Mouse (Mus musculus): Measurements from ENCODE around the gene Polrmt.
A peak's percentile ranks its signal among the peaks of the same experiment; 100 is the strongest.
"Not testable (repeated sequence)": the region's sequence is repeated elsewhere in the genome, so short reads cannot be mapped to it uniquely, and the experiment has no call there.

The Polrmt gene

GRCm38 (mm10) chr10:79712499-79713126 lies 33.8 kb downstream of the Polrmt start:
- peak; percentile 90 for DNase-seq (ENCODE audit: extremely low read depth, low read depth)

GRCm38 (mm10) chr10:79712029-79712428 lies 34.4 kb downstream of the Polrmt start:
- DNase-seq (ENCODE audit: extremely low read depth, low read depth): no peak

GRCm38 (mm10) chr10:79709307-79709706 lies 37.1 kb downstream of the Polrmt start:
- DNase-seq (ENCODE audit: extremely low read depth, low read depth): no peak

- DNase-seq (ENCODE audit: extremely low read depth, low read depth): no peak
Measured at GRCm38 (mm10) chr10:79708668-79709067, 37.7 kb downstream of the Polrmt start.

- DNase-seq (ENCODE audit: extremely low read depth, low read depth): no peak
Measured at GRCm38 (mm10) chr10:79707759-79708158, 38.6 kb downstream of the Polrmt start.

GRCm38 (mm10) chr10:79707162-79707561 lies 39.2 kb downstream of the Polrmt start:
- no peak for DNase-seq (ENCODE audit: extremely low read depth, low read depth)

- no peak for DNase-seq (ENCODE audit: extremely low read depth, low read depth)
Measured at GRCm38 (mm10) chr10:79706406-79707094, 39.8 kb downstream of the Polrmt start.

GRCm38 (mm10) chr10:79705951-79706350 lies 40.4 kb downstream of the Polrmt start:
- DNase-seq (ENCODE audit: extremely low read depth, low read depth): peak; percentile 77

- no peak for DNase-seq (ENCODE audit: extremely low read depth, low read depth)
Measured at GRCm38 (mm10) chr10:79704970-79705360, 41.4 kb downstream of the Polrmt start.

- DNase-seq (ENCODE audit: extremely low read depth, low read depth): peak; percentile 93
Measured at GRCm38 (mm10) chr10:79704065-79704969, 42.1 kb downstream of the Polrmt start, which contains the start of gene Bsg. TSS of gene Bsg (plus strand) at chr10:79704491.

- no peak for DNase-seq (ENCODE audit: extremely low read depth, low read depth)
Measured at GRCm38 (mm10) chr10:79703541-79703940, 42.8 kb downstream of the Polrmt start.

- not testable (repeated sequence) for DNase-seq (ENCODE audit: extremely low read depth, low read depth)
Measured at GRCm38 (mm10) chr10:79702970-79703369, 43.4 kb downstream of the Polrmt start.

GRCm38 (mm10) chr10:79701443-79702129 lies 44.8 kb downstream of the Polrmt start:
- no peak for DNase-seq (ENCODE audit: extremely low read depth, low read depth)

GRCm38 (mm10) chr10:79700676-79701075 lies 45.7 kb downstream of the Polrmt start:
- no peak for DNase-seq (ENCODE audit: extremely low read depth, low read depth)

- DNase-seq (ENCODE audit: extremely low read depth, low read depth): no peak
Measured at GRCm38 (mm10) chr10:79698459-79698858, 47.9 kb downstream of the Polrmt start.

- no peak for DNase-seq (ENCODE audit: extremely low read depth, low read depth)
Measured at GRCm38 (mm10) chr10:79697916-79698315, 48.5 kb downstream of the Polrmt start.

- DNase-seq (ENCODE audit: extremely low read depth, low read depth): no peak
Measured at GRCm38 (mm10) chr10:79696129-79696651, 50.2 kb downstream of the Polrmt start.

- peak; percentile 67 for DNase-seq (ENCODE audit: extremely low read depth, low read depth)
Measured at GRCm38 (mm10) chr10:79695231-79696128, 50.9 kb downstream of the Polrmt start.

- no peak for DNase-seq (ENCODE audit: extremely low read depth, low read depth)
Measured at GRCm38 (mm10) chr10:79694379-79694655, 52.1 kb downstream of the Polrmt start.

Measured in MEL-GATA-1-ER (cell line).